Mouse (Mus musculus): ENCODE measurements around the gene Dclk1. TPM values are rescaled to one million over a fixed set of nuclear protein-coding genes. Genes with fewer than 3 reads are reported as not detected.
A peak's percentile ranks its signal among the peaks of the same experiment; 100 is the strongest.

Dclk1 gene
- polyA plus RNA-seq, 1 experiment from 2014 or later: 148 TPM

GRCm38 (mm10) chr3:55418845-55419244 lies 176.7 kb downstream of the Dclk1 start:
- no peaks in the 10 kb centered on the region for H3K27me3 ChIP-seq
- ATAC-seq (ENCODE audit: low FRiP score): no peak
- H3K27ac ChIP-seq: peak overlapping the region; percentile 47; the same call in 1 of the 2 replicates
- H3K4me3 ChIP-seq (replicated peaks): no peak overlapping the region
- WGBS: 64% methylated on average over 6 of the region's 6 CpGs
- no peak overlapping the region; the same call in 1 of the 2 replicates for H3K9ac ChIP-seq
- H3K36me3 ChIP-seq (replicated peaks): no peaks in the 10 kb centered on the region
- H3K4me2 ChIP-seq: no peak overlapping the region
- no peaks in the 10 kb centered on the region for H3K9me3 ChIP-seq
- peaks cover 61% of the 10 kb centered on the region for H3K4me1 ChIP-seq

DNA sequence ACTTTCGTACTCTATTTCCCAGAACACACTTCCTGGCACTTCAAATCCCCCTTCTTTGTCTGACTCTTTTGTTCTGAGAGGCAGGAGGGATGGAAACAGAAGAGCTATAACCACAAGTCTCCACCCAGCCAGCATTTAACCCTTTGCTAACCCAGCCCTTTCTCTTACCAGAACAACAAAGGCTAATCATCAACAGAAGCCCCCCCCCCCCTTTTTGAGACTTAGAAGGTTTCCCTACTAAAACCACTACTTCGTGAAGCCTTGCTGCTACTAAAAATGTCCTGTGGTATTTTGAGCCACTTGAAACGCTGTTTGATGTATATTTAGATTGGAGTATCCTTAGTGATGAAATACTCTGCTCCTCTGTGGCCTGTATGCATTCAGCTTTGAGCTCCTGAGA lies 177.2 kb downstream of the Dclk1 start:
- Histone ChIP-seq H3K27me3 (no peaks in the 10 kb centered on the region), H3K27ac (0 out of 2 replicates have a peak overlapping the region, but pooled peaks have one; percentile 31)

DNA sequence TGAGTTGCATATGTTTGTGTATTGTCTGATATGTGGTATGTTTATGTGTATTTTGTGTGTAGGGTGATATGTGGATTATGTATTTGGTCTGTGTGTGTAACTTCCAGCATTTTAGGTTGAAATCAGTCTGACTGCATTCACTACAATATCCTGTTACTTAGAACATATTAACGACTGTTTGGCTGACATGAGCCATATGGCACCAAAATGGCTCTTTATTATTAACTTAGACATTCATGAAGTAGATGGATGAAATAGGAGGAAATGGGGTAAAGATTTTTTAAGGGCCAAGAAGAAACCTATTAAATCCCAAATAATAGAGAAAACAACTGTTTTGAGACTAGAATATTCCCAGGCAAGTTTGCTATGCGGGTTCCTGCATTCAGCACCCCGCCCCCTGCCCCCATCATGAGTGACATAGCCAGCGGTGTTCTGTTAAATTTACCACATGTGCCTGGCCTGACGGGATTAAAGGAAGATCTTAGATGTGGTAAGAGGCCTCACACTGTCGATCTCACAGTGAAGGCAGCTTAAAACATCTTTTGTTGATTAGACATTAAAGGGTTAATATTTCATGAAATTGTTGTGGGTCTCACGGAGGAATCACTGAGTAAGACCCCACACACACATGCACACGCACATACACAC lies 178.4 kb downstream of the Dclk1 start:
- Histone ChIP-seq H3K9ac (no peak overlapping the region), H3K27me3 (no peaks in the 10 kb centered on the region), H3K4me1 (peaks cover 60% of the 10 kb centered on the region), H3K4me3 (replicated peaks) (no peak overlapping the region), H3K27ac (no peak overlapping the region), H3K9me3 (no peaks in the 10 kb centered on the region), H3K4me2 (no peak overlapping the region), H3K36me3 (replicated peaks) (no peaks in the 10 kb centered on the region)
- 51% methylated on average over 8 of the region's 8 CpGs for WGBS
- no peak for ATAC-seq (ENCODE audit: low FRiP score)

More for the DNA sequence above, 177.2 kb downstream of the Dclk1 start:
- Histone ChIP-seq H3K4me1 (peaks cover 65% of the 10 kb centered on the region), H3K4me3 (replicated peaks) (no peak overlapping the region), H3K36me3 (replicated peaks) (no peaks in the 10 kb centered on the region), H3K9me3 (no peaks in the 10 kb centered on the region), H3K4me2 (no peak overlapping the region), H3K9ac (no peak overlapping the region)
- no peak for ATAC-seq (ENCODE audit: low FRiP score)
- WGBS: 19% methylated on average over 3 of the region's 3 CpGs

DNA sequence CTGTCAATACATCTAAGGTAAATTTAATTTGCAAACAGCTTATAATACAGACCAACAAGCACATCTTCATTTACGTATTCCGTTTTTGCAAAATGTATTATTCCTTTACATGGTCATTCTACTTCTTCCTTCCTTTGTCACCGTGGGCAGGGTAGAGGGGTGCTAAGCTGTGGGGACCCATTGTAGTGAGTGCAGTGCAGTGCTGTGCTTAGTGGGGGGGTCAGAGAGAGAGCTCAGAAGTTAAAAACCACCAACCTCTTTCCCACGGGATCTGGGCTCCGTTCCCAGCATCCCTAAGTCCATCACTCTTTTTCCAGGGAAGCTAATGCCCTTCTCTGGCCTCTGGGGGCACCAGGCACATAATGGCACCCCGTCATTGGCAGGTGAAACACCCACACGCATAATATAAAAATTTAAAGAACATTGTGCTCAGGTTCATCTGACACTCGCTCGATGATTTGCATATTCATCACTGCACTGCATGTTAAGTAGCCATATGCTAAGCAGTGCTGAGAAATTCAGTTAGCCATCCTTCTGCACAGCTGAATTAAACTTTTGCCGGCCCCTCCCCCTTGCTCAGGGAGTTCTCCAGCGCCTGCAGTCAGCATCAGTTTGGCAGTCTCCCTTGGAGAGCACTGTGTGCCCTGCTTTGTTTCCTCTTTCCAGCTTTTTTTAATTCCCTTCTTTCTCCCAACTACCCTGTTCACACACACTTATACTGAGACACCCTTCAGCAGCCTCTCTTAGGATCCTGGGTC lies 181.7 kb downstream of the Dclk1 start:
- Histone ChIP-seq H3K27me3 (no peaks in the 10 kb centered on the region), H3K36me3 (replicated peaks) (no peaks in the 10 kb centered on the region), H3K4me1 (peaks cover 48% of the 10 kb centered on the region), H3K4me3 (replicated peaks) (no peak overlapping the region; the same call in 1 of the 2 replicates), H3K9me3 (no peaks in the 10 kb centered on the region), H3K27ac (peak overlapping the region; percentile 85), H3K4me2 (peak overlapping the region; percentile 44), H3K9ac (no peak overlapping the region)
- 16% methylated on average over 11 of the region's 11 CpGs for WGBS
- ATAC-seq (ENCODE audit: low FRiP score): peak; percentile 92

DNA sequence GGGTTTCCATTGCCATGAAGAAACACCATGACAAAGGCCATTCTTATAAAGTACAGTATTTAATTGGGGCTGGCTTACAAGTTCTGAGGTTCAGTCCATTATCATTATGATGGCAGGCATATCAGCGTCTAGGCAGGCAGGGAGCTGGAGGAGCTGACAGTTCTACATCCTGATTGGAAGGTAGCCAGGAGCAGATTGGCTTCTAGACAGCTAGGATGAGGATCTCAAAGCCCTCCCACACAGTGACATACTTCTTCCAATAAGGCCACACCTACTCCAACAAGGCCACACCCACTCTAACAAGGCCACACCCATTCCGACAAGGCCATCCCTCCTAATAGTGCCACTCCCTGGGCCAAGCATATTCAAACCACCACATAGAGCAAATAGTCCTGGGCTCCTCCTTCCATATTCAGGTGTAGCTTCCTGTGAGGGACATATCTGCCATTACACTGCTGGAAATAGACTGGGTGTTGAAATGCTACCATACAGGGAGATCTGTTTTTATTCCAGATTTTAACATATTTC lies 187.9 kb downstream of the Dclk1 start:
- no peak overlapping the region for H3K4me3 ChIP-seq (replicated peaks)
- H3K4me2 ChIP-seq: no peak overlapping the region
- 90% methylated on average over 2 of the region's 2 CpGs for WGBS
- H3K36me3 ChIP-seq (replicated peaks): no peaks in the 10 kb centered on the region
- H3K27ac ChIP-seq: no peak overlapping the region
- H3K9ac ChIP-seq: no peak overlapping the region
- no peak for ATAC-seq (ENCODE audit: low FRiP score)
- H3K9me3 ChIP-seq: no peaks in the 10 kb centered on the region
- H3K4me1 ChIP-seq: no peaks in the 10 kb centered on the region
- no peaks in the 10 kb centered on the region for H3K27me3 ChIP-seq

DNA sequence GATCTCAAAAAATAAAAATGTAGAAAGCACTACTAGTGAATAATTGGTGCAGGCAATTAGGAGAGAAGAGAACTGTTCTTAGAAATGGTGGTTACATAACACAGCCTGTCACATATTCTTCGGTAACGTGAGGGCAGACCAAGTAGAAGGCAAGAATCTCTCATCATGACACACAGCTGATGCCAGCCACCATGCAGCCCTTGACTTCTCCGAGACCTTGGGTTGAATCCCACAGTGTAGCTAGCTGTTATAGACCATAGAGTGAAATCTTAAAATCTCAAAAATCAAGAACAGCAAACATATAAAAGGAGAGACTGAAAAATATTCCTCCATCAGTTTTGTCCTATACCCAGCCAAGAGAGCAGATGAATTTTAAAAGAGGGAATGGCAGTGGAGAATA lies 189.1 kb downstream of the Dclk1 start:
- WGBS: 86% methylated on average over 3 of the region's 3 CpGs
- H3K9ac ChIP-seq: no peak overlapping the region
- H3K36me3 ChIP-seq (replicated peaks): no peaks in the 10 kb centered on the region
- no peak overlapping the region for H3K4me3 ChIP-seq (replicated peaks)
- H3K4me2 ChIP-seq: no peak overlapping the region
- no peaks in the 10 kb centered on the region for H3K4me1 ChIP-seq
- ATAC-seq (ENCODE audit: low FRiP score): no peak
- H3K27me3 ChIP-seq: no peaks in the 10 kb centered on the region
- no peaks in the 10 kb centered on the region for H3K9me3 ChIP-seq
- no peak overlapping the region for H3K27ac ChIP-seq

DNA sequence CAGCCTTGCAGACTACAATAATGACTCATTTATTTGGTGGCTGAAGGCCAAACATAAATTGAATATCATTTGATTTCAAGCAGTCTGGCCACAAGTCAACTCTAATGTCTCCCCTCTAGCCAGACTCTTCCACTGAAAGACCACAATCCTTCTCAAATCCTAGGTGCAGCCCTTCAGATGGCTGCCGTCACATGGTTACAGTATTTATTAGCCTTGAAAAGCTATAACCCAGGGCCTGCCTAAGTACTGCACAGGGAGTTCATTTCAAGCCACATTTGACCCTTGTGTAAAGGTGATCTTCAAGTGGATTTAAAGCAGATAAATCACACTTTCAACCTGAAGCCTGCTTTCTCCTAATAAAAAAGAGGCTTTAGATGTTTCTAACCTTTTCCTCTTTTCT lies 192.1 kb downstream of the Dclk1 start:
- Histone ChIP-seq H3K9ac (no peak overlapping the region), H3K36me3 (replicated peaks) (no peaks in the 10 kb centered on the region), H3K4me3 (replicated peaks) (no peak overlapping the region), H3K27me3 (no peaks in the 10 kb centered on the region), H3K4me2 (no peak overlapping the region), H3K27ac (no peak overlapping the region), H3K4me1 (no peaks in the 10 kb centered on the region), H3K9me3 (no peaks in the 10 kb centered on the region)
- ATAC-seq (ENCODE audit: low FRiP score): no peak
- 87% methylated on average over 1 of the region's 1 CpGs for WGBS

GRCm38 (mm10) chr3:55438824-55439446 lies 196.8 kb downstream of the Dclk1 start:
- Histone ChIP-seq H3K9me3 (no peaks in the 10 kb centered on the region), H3K27me3 (no peaks in the 10 kb centered on the region), H3K4me2 (no peak overlapping the region), H3K4me1 (peaks cover 6% of the 10 kb centered on the region; the same call in 1 of the 2 replicates), H3K27ac (no peak overlapping the region), H3K9ac (no peak overlapping the region), H3K36me3 (replicated peaks) (no peaks in the 10 kb centered on the region), H3K4me3 (replicated peaks) (no peak overlapping the region)
- WGBS: 87% methylated on average over 7 of the region's 7 CpGs
- no peak for ATAC-seq (ENCODE audit: low FRiP score)

GRCm38 (mm10) chr3:55440342-55440741 lies 198.2 kb downstream of the Dclk1 start:
- Histone ChIP-seq H3K27me3 (no peaks in the 10 kb centered on the region), H3K9me3 (no peaks in the 10 kb centered on the region), H3K4me1 (peaks cover 6% of the 10 kb centered on the region; the same call in 1 of the 2 replicates), H3K27ac (no peak overlapping the region), H3K4me2 (no peak overlapping the region), H3K36me3 (replicated peaks) (no peaks in the 10 kb centered on the region), H3K4me3 (replicated peaks) (no peak overlapping the region), H3K9ac (no peak overlapping the region)
- no peak for ATAC-seq (ENCODE audit: low FRiP score)
- WGBS: 79% methylated on average over 8 of the region's 8 CpGs

DNA sequence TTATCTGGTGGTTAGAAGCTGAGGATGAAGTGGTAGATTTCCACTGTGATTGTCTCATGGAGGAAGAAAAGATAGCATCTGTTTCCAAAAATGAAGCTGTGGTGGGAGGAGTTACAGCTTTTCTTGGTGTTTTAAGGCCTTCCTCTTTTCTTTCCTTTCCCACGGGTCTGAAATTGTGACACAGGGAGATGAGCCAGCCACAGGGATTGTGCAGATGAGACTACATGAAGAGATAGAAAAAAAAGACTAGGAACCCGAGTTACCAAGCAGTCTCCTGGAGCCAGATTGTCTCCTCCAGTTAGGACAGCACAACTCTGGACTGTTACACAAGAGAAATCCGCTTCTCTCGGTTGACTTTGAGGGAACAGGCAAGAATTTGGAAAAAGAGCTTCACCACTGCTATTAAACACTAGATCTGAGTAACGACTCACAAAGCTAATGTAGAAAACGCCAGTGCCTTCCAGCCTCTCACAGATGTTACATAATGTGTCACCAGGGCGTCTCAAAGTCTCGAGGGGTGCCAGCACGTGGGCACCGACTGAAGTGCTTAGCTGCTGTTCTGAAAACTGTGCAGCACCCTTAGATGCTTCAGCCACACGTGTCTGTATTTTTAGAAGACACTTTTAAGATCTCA lies 200.0 kb downstream of the Dclk1 start:
- no peak overlapping the region for H3K9ac ChIP-seq
- no peak for ATAC-seq (ENCODE audit: low FRiP score)
- H3K4me2 ChIP-seq: no peak overlapping the region
- no peaks in the 10 kb centered on the region for H3K36me3 ChIP-seq (replicated peaks)
- 87% methylated on average over 11 of the region's 11 CpGs for WGBS
- no peaks in the 10 kb centered on the region for H3K27me3 ChIP-seq
- H3K27ac ChIP-seq: no peak overlapping the region
- peaks cover 6% of the 10 kb centered on the region; the same call in 1 of the 2 replicates for H3K4me1 ChIP-seq
- no peak overlapping the region for H3K4me3 ChIP-seq (replicated peaks)
- no peaks in the 10 kb centered on the region for H3K9me3 ChIP-seq

DNA sequence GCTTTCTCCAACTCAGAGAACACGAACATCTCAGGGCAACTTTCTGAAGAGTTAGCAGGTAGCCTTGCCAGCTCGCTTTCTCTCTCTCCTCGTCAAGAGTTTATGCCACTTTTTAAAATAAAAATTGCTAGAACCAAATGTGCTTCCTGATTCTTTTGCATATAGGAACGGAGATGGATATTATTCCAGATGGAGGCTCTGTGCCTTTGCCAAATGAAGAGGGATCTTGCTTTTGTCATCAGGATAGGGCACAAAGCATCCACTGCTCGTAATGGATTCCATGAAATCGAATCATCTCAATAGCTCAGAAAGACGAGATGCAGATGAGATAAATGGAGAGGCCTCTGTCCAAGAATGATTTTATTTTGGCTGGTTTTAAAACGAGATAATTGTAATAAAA lies 201.1 kb downstream of the Dclk1 start:
- H3K4me1 ChIP-seq: peaks cover 6% of the 10 kb centered on the region; the same call in 1 of the 2 replicates
- WGBS: 92% methylated on average over 8 of the region's 8 CpGs
- no peak overlapping the region for H3K4me3 ChIP-seq (replicated peaks)
- H3K27ac ChIP-seq: no peak overlapping the region
- no peaks in the 10 kb centered on the region for H3K9me3 ChIP-seq
- no peak overlapping the region for H3K9ac ChIP-seq
- no peaks in the 10 kb centered on the region for H3K36me3 ChIP-seq (replicated peaks)
- H3K4me2 ChIP-seq: no peak overlapping the region
- H3K27me3 ChIP-seq: no peaks in the 10 kb centered on the region
- ATAC-seq (ENCODE audit: low FRiP score): no peak

DNA sequence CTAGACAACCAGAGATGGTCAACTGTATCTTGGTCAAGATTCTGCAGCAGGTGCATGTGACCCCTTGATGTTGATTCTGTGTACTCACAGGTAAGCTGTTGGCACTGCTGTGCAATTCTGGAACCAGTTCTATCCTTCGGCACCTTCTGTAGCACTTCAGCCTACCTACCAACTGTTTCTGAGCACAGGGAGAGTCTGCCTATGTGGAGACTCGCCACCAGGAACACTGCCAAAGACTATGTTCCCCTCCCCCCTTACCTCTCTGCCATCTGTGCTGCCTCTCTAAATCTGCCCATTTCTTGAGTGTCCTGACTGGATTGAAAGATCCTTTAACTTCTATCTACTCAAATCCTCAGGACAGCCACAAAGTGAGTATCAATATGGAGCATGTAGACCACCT lies 201.6 kb downstream of the Dclk1 start:
- Histone ChIP-seq H3K4me3 (replicated peaks) (no peak overlapping the region), H3K36me3 (replicated peaks) (no peaks in the 10 kb centered on the region), H3K9ac (no peak overlapping the region), H3K27ac (no peak overlapping the region), H3K4me1 (peaks cover 6% of the 10 kb centered on the region; the same call in 1 of the 2 replicates), H3K27me3 (no peaks in the 10 kb centered on the region), H3K4me2 (no peak overlapping the region), H3K9me3 (no peaks in the 10 kb centered on the region)
- 82% methylated on average over 2 of the region's 2 CpGs for WGBS
- no peak for ATAC-seq (ENCODE audit: low FRiP score)

Data from forebrain, embryonic 12.5 days (tissue).